Comparison of ENCODE assay signal across 14 mouse cellular contexts in genomic region chr2:157802666-157803065, GRCm38 (mm10).
DNase-seq lines count a peak whose midpoint lies in the region; ATAC-seq and TF ChIP-seq lines count a peak whose summit lies in the region.
"Had no signal": no experiment of that assay in that cellular context is flagged by ENCODE, and none has a peak within 500 bp of the region (broad histone marks: within the 10 kb centered on the region; RNA-seq: fewer than 3 reads in every experiment).

No protein-coding gene starts in this region.

- TF ChIP-seq POLR2A in MEL (IDR thresholded peaks at IDR 0.05; ENCODE audit: control insufficient read depth in 1 of 2, insufficient read depth in 1 of 2, low read depth in 1 of 2, low read length in 2 of 2, poor library complexity in 1 of 2): no peak

- H3K4me3 ChIP-seq in MEL (ENCODE audit: control insufficient read depth in 1 of 2, insufficient read depth in 1 of 2, low read depth in 2 of 2, low read length in 2 of 2): no peak overlapping the region
- no peak overlapping the region for H3K4me3 ChIP-seq in embryonic facial prominence, embryonic 10.5 days
- no peak overlapping the region for H3K4me3 ChIP-seq in midbrain, embryonic 12.5 days
- no peak overlapping the region for H3K4me3 ChIP-seq in gastrocnemius, adult 2 months
- H3K4me3 ChIP-seq: heart, embryonic 10.5 days; liver, embryonic 15.5 days had no signal

- intact Hi-C loops in gastrocnemius, adult 2 months (cut with DNase I): no loop called here

- peaks cover 0 to 25% of the 10 kb centered on the region in 2 experiments; a peak in 2 of 4 replicates for H3K36me3 ChIP-seq in MEL (ENCODE audit: control insufficient read depth in 1 of 2, insufficient read depth in 2 of 2, low read length in 2 of 2)
- H3K36me3 ChIP-seq in embryonic facial prominence, embryonic 10.5 days (replicated peaks): peaks cover 15% of the 10 kb centered on the region
- no peaks in the 10 kb centered on the region for H3K36me3 ChIP-seq in midbrain, embryonic 12.5 days
- H3K36me3 ChIP-seq: liver, embryonic 15.5 days had no signal

- ATAC-seq in cerebellum, adult (ENCODE audit: insufficient number of reproducible peaks, low FRiP score, low TSS enrichment): no peak
- no peak for ATAC-seq in midbrain, embryonic 12.5 days (ENCODE audit: low FRiP score, low read depth)

- no peak for TF ChIP-seq EP300 in MEL (IDR thresholded peaks at IDR 0.05; ENCODE audit: low read depth in 1 of 2, low read length in 2 of 2)

- H3K9me3 ChIP-seq in MEL (replicated peaks; ENCODE audit: insufficient read depth, low read length): no peaks in the 10 kb centered on the region
- no peaks in the 10 kb centered on the region for H3K9me3 ChIP-seq in embryonic facial prominence, embryonic 10.5 days
- H3K9me3 ChIP-seq in midbrain, embryonic 12.5 days: no peaks in the 10 kb centered on the region
- H3K9me3 ChIP-seq: heart, embryonic 10.5 days; liver, embryonic 15.5 days had no signal

- peak overlapping the region; percentile 37 for H3K4me2 ChIP-seq in midbrain, embryonic 12.5 days (replicated peaks)
- H3K4me2 ChIP-seq: liver, embryonic 15.5 days had no signal

- 89% methylated on average over 5 of the region's 5 CpGs for WGBS in embryonic facial prominence, embryonic 10.5 days
- WGBS in midbrain, embryonic 12.5 days: 85% methylated on average over 5 of the region's 5 CpGs

- no peak overlapping the region for H3K27ac ChIP-seq in MEL (ENCODE audit: control insufficient read depth, low read depth, low read length)
- H3K27ac ChIP-seq in embryonic facial prominence, embryonic 10.5 days (replicated peaks): peak overlapping the region; percentile 83; the same call in 1 of the 2 replicates
- no peak overlapping the region for H3K27ac ChIP-seq in midbrain, embryonic 12.5 days (replicated peaks)
- H3K27ac ChIP-seq in gastrocnemius, adult 2 months: no peak overlapping the region
- H3K27ac ChIP-seq: liver, embryonic 15.5 days; stomach, postnatal 0 days had no signal

- no peak for TF ChIP-seq CTCF in MEL (IDR thresholded peaks at IDR 0.05 in 2 of 3, conservative IDR thresholded peaks at IDR 0.05 in 1 of 3; ENCODE audit: control insufficient read depth in 1 of 3, insufficient read depth in 1 of 3, low read depth in 2 of 3, low read length in 3 of 3, poor library complexity in 1 of 3, severe bottlenecking in 1 of 3)
- no peak for TF ChIP-seq CTCF in gastrocnemius, adult 2 months (IDR thresholded peaks at IDR 0.05)

- no peaks in the 10 kb centered on the region for H3K27me3 ChIP-seq in MEL (ENCODE audit: control insufficient read depth in 1 of 2, insufficient read depth in 2 of 2, low read length in 2 of 2)
- 0 out of 2 replicates have a peak, but pooled peaks cover 3% of the 10 kb centered on the region for H3K27me3 ChIP-seq in embryonic facial prominence, embryonic 10.5 days (replicated peaks; ENCODE audit: low read depth, poor library complexity, severe bottlenecking)
- peaks cover 21% of the 10 kb centered on the region for H3K27me3 ChIP-seq in midbrain, embryonic 12.5 days
- H3K27me3 ChIP-seq: liver, embryonic 15.5 days had no signal

- peak; percentile 10 for DNase-seq in cerebellum, adult 11 months
- peak; percentile 7 for DNase-seq in MEL (ENCODE audit: low read depth, low spot score)
- no peak for DNase-seq in embryonic facial prominence, embryonic 10.5 days (ENCODE audit: low spot score)
- no peak for DNase-seq in c-Kit-positive CD71-positive TER-119-positive erythroid progenitor cells, embryonic 14.5 days (ENCODE audit: low spot score)
- DNase-seq in gastrocnemius, adult 2 months: no peak
- DNase-seq in thymus, postnatal 10 days (ENCODE audit: low spot score in 2 of 2): no peak
- DNase-seq: adrenal gland, postnatal 25 days; heart, postnatal 4 days; kidney, adult 9 months had no signal

- no peak for TF ChIP-seq RAD21 in MEL (IDR thresholded peaks at IDR 0.05; ENCODE audit: low read depth, low read length)

- no peak overlapping the region for H3K9ac ChIP-seq in MEL (ENCODE audit: control insufficient read depth, low read depth, low read length, poor library complexity, severe bottlenecking)
- no peak overlapping the region for H3K9ac ChIP-seq in midbrain, embryonic 12.5 days (replicated peaks)
- H3K9ac ChIP-seq: liver, embryonic 15.5 days had no signal

- peaks cover 17 to 38% of the 10 kb centered on the region in 2 experiments for H3K4me1 ChIP-seq in MEL (ENCODE audit: control insufficient read depth in 1 of 2, insufficient read depth in 2 of 2, low read length in 2 of 2)
- peaks cover 55% of the 10 kb centered on the region for H3K4me1 ChIP-seq in embryonic facial prominence, embryonic 10.5 days
- peaks cover 52% of the 10 kb centered on the region for H3K4me1 ChIP-seq in midbrain, embryonic 12.5 days
- H3K4me1 ChIP-seq: liver, embryonic 15.5 days had no signal

- H3K79me2 ChIP-seq in MEL (ENCODE audit: control insufficient read depth, insufficient read depth, low read length, poor library complexity): no peaks in the 10 kb centered on the region

TF ChIP-seq in MEL, 35 proteins besides CTCF, POLR2A, EP300 and RAD21:
- TF ChIP-seq SMC3 (IDR thresholded peaks at IDR 0.05; ENCODE audit: low read depth, low read length): no peak
- no peak for TF ChIP-seq GABPA (IDR thresholded peaks at IDR 0.05; ENCODE audit: low read depth, low read length)
- TF ChIP-seq TCF12 (IDR thresholded peaks at IDR 0.05; ENCODE audit: low read depth, low read length): no peak

Comparison
In these comparisons a context has a peak if more than half of its experiments do, and no peak if none do; other contexts are left out.
1. DNase-seq: peak in cerebellum, adult 11 months (single experiment) and MEL (single experiment); none in embryonic facial prominence, embryonic 10.5 days (single experiment), c-Kit-positive CD71-positive TER-119-positive erythroid progenitor cells, embryonic 14.5 days (single experiment), gastrocnemius, adult 2 months (single experiment) and thymus, postnatal 10 days (0 of 2).